Mouse (Mus musculus) erythroblast, embryonic 14.5 days (primary cell): ENCODE results near the gene 4933427D14Rik.

Experiments
- GATA1 ChIP-seq: IDR thresholded peaks from 2 replicates; pipeline ENCODE4 v1.6.1; 2012; ENCODE audit warnings: low read length, inconsistent platforms, mixed read lengths
- TAL1 ChIP-seq: IDR thresholded peaks from 3 replicates; pipeline ENCODE4 v1.6.1; 2012; ENCODE audit warnings: low read length, inconsistent platforms, mixed read lengths

DNA sequence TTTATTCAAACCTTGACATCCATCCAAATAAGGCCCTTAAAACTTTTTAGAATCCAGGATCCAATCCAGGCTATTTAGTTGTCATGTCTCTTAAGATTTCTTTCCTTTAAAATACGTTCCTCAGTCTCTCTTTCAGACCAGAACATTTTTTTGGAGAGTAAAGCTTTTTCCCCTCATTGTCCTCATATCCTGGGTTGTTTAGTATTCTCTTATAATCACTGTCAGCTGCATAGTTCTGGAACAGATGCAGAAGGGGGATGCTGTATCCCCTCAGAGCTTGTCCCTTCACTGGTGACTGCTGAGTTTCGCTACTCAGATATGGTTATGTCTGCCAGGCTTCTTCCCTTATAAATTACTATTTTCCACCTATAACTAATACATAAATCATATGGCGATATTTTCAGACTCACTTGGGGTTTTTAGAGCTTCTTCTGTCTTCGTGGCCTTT is 51.3 kb downstream of the 4933427D14Rik start:
- no peak for TF ChIP-seq GATA1
- no peak for TF ChIP-seq TAL1
